Comparison of ENCODE assay signal across 12 mouse cellular contexts in the genomic region with DNA sequence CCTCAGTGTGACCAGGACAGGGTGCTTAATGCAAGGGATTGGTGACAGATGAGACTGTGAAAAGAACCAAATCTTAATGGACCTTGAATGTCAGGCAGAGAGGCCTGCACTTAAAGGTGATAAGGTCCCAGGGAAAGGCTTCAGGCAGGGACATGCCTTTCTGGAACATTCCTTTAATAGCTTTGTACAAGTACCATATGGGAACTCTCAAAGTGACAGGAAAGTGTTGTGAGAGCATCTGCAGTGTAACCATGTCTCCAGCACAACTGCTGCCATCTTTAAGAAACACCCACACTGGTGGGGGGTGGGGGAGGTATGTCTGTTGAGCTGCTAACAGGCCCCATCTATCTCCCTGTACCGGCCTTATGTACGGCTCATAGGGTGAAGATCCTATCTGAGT.
A peak's percentile ranks its signal among the peaks of the same experiment; 100 is the strongest.
DNase-seq lines count a peak whose midpoint lies in the region; ATAC-seq and TF ChIP-seq lines count a peak whose summit lies in the region.
"Had no signal": no experiment of that assay in that cellular context is flagged by ENCODE, and none has a peak within 500 bp of the region (broad histone marks: within the 10 kb centered on the region; RNA-seq: fewer than 3 reads in every experiment).

No protein-coding gene starts in this region.

- H3K27me3 ChIP-seq in heart, embryonic 12.5 days (replicated peaks): peaks cover 72% of the 10 kb centered on the region

- H3K27ac ChIP-seq in heart, embryonic 12.5 days (ENCODE audit: poor library complexity, severe bottlenecking): no peak overlapping the region
- H3K27ac ChIP-seq in layer of hippocampus, adult 2 months: peak overlapping the region; percentile 40
- H3K27ac ChIP-seq: hindbrain, embryonic 15.5 days had no signal

- H3K9me3 ChIP-seq in heart, embryonic 12.5 days (replicated peaks): no peaks in the 10 kb centered on the region
- H3K9me3 ChIP-seq: hindbrain, embryonic 15.5 days had no signal

- H3K9ac ChIP-seq in heart, embryonic 12.5 days: no peak overlapping the region
- H3K9ac ChIP-seq: hindbrain, embryonic 15.5 days had no signal

- ATAC-seq in heart, embryonic 12.5 days (ENCODE audit: insufficient number of reproducible peaks, low FRiP score): peak; percentile 59

- intact Hi-C loops in heart, postnatal 14 days (cut with DNase I): no loop called here

- H3K36me3 ChIP-seq in heart, embryonic 12.5 days: no peaks in the 10 kb centered on the region
- H3K36me3 ChIP-seq: hindbrain, embryonic 15.5 days had no signal

- no peak for TF ChIP-seq CTCF in layer of hippocampus, adult 2 months (conservative IDR thresholded peaks at IDR 0.05)

- no peak overlapping the region for H3K4me2 ChIP-seq in heart, embryonic 12.5 days
- H3K4me2 ChIP-seq: hindbrain, embryonic 15.5 days had no signal

- H3K4me3 ChIP-seq in heart, embryonic 12.5 days: no peak overlapping the region
- no peak overlapping the region for H3K4me3 ChIP-seq in layer of hippocampus, adult 2 months
- H3K4me3 ChIP-seq: hindbrain, embryonic 15.5 days had no signal

- WGBS in heart, embryonic 12.5 days: 11% methylated on average over 2 of the region's 2 CpGs

- H3K4me1 ChIP-seq in heart, embryonic 12.5 days (replicated peaks): peaks cover 14% of the 10 kb centered on the region

- DNase-seq in heart, postnatal 14 days: no peak
- peak; percentile 36 to 44 for DNase-seq in layer of hippocampus, adult 2 months (ENCODE audit: low spot score in 2 of 2)
- DNase-seq in layer of hippocampus, postnatal 25 days (ENCODE audit: extremely low spot score in 1 of 2, low spot score in 1 of 2): no peak
- peak; percentile 77 for DNase-seq in layer of hippocampus, adult 9-11 months
- DNase-seq in right cerebral cortex, postnatal 14 days: peak; percentile 49
- no peak for DNase-seq in B cell, adult 2 months
- DNase-seq in spleen, postnatal 36 days (ENCODE audit: low spot score in 2 of 2): no peak
- DNase-seq: gastrocnemius, postnatal 10 days; midbrain, embryonic 14.5 days; thymus, adult 18-20 months had no signal

Comparison
In these comparisons a context has a peak if more than half of its experiments do, and no peak if none do; other contexts are left out.
1. DNase-seq: peak in layer of hippocampus, adult 2 months (2 of 2), layer of hippocampus, adult 9-11 months (single experiment) and right cerebral cortex, postnatal 14 days (single experiment); none in heart, postnatal 14 days (0 of 2), layer of hippocampus, postnatal 25 days (0 of 2), B cell, adult 2 months (0 of 2) and spleen, postnatal 36 days (0 of 2).